Mouse (Mus musculus) frontal cortex, postnatal 25 days (tissue): ENCODE measurements around the gene Npvf.
A peak's percentile ranks its signal among the peaks of the same experiment; 100 is the strongest.

Source experiments
- DNase-seq, 2 experiments: peaks; one replicate each; pipeline ENCODE4 v3.0.0; 2022; ENCODE audit warnings: low spot score in 2 of 2

Gene Npvf

DNA sequence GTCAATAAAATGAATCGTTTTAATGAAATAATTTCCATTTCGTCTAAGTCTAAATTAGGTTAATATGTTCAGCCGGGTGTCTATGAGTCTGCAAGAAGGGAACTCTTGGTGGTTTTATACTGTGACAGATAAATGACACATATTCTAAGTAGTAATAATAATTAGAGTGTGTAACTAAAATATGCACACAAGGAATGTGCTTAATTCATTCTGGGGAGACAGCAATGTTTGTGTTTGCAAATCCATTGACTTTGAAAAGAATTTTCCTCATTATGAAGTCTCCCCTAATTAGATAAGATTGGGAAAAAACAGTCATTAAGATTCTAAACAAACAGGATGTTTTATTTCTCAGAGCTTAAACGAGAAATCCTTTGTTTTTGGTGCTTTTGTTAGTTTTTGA is at the start of gene Npvf:
Gene Npvf (minus strand): TSS at position 84 of the 400 bp plus-strand sequence.
- DNase-seq = no peak

DNA sequence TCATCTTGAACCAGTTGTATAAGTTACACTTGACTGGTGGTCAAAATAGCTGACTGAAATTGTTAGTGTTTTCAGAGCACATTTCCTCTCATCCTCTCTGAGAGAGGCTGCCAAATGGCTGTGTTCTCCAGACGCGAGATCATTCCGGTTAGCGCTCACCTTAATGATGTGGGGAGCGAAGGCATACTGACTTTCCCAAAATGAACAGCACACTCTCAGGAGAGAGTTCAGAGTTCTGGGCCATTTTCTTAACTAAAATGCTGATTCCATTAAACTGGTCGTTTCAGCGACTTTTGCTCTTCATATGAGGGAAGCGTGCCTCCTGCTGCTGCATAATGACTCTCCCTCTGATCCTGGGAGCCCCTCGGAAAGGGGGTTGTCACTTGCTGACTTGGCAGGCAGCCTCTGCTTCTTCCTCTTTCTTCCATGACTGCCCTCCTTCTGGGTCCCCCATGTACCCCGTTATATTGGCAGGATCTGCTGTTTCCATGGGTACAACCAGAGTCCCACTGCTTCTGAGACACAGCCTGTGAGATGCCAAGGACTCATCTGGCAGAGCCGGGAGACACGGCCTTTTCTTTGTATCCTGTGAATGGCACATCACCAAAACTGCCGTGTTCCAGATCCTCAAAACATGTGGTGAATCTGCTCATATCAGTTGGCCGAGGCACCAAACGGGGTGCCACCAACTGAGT is 35.0 kb upstream of the Npvf start:
- DNase-seq = no peak

DNA sequence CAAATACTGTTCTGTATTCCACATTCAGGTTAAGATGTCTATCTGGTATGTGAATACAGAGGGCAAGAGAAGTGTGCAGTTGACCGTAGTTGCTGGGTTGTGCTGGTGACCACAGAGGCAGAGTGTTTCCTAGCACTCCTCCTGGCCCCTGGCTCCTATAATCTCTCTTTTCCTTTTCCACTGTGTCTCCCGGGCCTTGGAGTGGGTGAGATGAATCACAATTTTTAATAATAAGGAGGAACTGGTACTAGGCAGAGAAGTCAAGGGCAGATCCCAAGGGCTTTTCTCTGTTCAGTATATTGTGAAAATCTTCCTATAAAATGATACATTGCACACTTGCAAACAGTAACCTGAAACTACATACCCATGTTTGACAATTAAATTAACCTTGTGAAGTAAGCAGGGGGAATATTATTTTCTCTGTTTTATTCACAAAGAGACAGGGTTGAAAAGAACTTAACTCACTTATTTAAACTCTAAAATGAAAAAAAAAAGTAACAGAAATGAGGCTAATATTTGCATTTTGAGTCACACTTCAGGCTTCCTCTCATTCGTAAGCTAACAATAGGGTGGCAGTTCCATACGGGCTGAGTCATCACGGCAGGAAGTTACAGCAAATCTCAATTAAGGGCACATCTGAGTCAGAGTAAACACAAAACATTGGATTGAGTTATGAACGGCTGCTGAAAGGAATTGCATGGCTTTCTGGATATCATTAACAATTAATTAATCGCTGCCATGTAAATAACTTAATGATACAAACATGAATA is 30.6 kb upstream of the Npvf start:
- no peak for DNase-seq

DNA sequence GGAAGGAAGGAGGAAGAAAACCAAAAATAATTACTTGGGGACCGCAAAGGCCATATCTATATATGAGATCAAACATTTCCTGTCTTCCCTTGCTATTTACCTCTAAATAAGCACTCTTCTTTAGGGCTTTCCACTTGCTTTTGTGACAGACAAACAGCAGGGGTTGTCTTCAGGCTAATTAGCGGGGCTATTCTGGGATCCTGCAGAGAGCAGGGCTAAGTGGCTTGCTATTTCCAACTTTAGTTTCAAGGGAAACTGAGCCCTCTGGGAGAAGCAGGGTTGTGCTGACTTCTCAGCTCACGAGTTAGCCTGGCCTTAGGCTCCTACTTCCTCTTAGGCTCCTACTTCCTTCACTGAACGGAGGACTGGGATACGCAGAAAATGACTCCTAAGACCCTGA is 27.3 kb upstream of the Npvf start:
- DNase-seq = no peak

DNA sequence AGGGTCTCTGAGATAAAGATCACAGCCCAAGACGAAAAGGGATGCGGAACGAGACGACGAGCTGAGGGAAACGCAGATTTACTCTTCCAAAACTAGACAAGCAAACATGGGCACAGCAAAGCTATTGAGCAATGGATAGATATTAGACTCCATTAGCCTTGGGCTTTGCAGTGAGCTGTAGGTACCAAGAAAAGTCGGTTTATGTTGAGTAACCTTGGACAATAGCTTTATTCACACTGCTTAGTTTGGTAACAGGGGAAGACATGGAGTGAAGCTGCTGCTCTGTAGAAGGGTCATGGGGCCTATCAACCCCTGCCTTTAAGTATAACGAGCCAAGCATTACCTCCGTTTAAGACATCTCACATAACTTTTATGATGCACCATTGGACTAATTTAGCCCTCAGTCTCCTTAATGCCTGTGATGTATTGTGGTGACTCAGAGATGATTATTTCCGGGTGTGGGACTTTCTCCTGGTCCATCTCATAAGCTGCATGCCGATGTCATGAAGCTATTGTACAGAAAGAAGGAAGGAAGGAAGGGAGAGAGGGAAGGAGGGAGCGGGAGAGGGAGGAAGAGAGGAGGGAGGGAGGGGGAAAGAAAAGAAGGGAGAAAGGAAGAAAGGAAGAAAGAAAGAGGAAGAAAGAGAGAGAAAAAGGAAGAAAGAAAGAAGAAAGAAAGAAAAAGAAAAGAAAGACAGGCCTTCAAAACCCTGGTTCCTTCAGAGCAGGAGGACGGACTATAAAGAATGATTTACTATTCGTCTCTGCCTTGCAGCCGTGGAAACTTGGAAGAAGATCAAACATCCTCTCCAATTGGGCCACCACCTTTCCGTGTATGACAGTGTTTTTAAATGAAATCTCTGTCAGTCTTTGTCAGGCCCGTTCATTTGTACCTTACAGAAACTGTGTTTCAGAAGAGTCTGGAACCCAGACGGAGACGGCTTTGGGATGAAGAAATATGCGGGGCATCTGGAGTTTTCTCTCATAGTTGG is 26.3 kb upstream of the Npvf start:
- no peak for DNase-seq

DNA sequence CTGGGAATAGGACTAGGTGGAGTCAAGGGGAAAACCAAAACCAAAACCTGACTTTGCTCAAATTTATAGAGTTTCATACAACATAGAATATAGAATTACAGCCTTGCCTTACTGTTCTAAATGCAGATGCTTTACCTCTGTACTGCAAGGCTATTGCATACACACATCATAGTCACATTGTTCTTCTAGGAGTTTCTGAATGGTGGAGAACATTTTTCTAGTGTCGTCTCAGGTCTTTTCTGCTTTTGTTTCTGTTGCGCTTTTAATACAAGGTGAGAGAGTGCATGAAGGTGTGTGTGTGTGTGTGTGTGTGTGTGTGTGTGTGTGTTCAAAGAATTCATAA is 25.2 kb upstream of the Npvf start:
- no peak for DNase-seq

DNA sequence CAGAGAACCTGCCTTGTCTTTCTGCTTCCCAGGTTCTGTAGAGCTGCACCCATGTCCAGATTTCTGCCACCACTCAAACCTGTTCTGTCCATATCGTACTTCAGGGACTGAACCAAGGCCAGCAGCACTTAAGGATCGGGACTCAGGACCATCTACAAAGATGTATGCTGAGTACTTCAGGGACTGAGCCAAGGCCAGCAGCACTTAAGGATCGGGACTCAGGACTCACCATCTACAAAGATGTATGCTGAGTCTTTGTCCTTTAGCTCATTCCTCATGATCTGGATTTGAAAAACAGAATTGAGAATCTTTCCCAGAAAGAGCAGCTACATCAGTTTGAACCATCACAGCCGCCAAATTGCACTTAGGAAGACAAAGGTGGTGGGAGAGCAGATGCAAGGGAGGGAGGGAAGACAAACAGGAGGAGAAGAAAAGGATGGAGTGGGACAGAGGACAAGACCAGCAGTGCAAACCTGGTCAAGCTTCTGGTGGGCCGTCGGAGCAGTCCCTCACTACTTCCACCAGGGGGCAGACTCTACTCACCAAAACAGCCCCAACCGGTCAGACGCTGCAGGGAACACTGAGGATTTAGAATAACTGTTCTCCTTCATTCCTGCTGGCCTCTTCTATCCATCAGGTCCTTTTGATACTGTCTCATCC is 24.7 kb upstream of the Npvf start:
- peak; percentile 50 to 69 for DNase-seq

DNA sequence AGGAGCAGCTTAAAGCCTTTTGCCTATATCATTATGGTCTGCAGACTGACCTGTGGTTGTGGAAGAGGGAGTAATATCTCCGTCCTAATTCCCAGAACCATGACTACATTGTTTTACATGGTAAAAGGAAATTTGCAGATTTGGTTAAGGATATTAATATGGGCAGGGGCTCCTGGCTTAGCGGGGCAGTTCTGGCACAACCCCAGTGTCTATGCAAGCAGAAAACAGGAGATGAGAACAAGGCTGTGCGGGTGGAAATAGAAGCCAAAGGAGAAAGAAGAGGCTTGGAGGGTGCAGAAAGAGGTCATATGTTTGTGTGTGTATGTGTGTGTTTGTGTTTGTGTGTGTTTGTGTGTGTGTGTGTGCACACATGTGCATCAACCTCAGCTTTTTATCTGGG is 17.0 kb upstream of the Npvf start:
- DNase-seq = no peak

DNA sequence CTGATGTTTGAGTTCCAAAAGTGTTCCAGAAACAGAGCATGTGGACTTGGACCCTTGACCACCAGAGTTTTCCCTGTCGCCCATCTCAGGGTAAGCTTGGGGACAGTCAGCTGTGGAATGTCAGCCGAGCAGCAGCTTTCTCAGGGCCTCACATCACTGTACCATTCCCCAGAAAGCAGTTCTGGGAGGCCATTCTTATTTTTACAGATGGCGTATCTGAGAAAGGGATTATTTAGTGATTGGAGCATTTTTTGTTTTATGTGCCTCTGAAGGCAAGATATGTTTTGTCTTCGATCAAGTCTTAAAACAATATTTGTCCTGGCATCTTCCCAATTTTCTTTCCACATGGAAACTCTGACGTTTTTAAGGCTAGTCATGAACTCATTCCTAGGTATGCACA is 12.7 kb upstream of the Npvf start:
- DNase-seq = no peak

DNA sequence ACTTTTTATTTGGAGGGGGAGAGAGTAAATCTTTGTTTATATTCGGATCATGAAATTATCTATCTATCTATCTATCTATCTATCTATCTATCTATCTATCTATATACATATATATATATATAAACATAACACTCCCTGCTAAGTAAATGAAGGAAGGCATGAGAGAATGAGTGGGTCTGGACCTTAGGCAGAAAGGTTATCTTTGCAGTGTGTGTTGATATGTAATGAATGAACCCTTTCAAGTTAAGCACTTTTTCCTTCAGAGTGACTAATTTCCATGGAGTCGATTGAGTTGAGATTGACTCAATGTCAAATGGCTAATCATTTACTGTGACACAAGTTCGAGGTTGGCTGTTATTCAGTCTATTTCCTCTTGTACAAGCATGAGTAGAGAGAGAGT is 10.8 kb upstream of the Npvf start:
- DNase-seq = no peak

DNA sequence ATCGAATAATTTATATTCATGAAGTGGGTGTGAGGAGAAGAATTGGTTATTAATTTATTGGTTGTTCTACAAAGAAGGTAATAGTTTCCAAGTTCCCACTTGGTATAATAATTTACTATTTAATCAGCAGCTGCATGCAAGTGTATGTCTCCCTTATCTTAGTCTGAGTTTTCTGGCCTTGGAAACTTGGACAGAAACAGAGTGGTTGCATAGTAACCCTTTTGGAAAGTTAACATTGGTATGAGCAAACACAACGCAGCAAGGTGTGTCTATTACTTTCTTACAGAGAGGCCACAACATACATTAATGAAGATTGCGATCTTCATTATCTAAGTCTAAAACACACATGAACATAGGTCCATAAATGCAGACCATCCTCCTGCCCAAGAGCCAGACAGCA is 10.0 kb upstream of the Npvf start:
- no peak for DNase-seq

DNA sequence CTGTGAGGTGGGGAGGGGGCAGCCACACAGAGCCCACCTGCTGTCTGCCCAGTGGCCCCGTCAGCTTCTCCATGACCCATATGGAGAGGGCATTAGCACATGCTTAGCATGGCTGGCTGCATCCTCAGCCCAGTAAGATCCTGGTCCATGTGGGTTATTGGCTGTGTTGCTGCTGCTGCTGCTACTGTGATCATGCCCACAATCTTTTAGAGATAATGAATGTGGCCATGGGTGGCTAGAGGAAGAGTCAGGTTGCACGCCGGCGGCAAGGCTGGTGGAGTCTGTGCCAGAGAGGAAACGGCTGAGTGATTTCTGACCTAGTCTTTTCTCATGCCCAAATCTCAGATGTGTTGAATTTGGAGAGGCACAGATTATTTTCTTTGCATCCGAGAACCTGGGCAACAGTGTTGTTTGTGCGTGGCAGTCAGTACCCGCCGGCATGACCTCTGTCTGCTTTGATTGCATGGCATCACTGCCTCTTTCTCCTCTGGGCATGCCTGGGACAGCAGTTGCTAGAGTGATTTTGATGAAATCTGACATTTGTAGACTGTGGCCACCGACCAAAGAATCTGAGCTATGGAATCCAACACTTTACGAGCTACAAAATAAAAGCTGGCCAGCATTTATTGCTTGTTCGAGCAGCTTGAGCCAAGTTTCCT is 8.8 kb upstream of the Npvf start:
- no peak for DNase-seq

DNA sequence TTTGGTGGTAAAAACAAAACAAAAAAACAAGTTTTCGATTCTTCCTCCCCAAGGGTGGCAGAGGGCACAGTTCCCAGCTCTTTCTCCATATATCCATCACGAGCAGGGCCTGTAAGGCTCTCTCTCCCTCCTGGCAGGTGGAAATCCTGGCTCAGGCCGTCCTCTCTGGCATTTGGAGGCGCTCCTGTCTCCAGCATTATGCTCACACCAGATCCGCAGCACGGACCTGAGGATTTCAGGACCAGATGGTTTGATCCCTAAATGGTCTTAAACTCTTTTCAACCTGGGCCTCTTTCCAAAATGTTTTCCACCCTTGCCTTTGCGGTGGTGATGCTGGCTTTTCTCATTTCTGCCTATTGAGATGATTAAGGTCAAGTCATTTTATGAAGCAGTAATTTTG is 7.5 kb upstream of the Npvf start:
- DNase-seq = no peak

DNA sequence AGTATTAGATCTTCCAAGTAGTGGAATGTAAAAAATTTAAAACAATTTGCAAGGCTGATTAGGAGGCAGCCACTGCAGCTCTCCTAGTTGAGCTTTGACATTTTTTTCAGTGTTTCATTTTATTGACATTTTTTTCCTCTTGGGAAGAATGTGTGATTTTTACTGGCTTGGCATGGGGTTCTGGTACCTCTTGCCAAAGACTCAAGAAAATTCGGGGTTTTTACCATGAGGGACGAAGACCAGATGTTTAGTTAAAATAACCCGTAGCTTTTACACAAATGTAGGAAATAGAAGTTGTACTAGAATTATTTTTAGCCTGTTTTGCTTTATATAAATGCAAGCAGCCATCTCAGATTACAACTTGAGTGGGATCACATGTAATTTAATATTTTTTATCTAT is 4.2 kb upstream of the Npvf start:
- no peak for DNase-seq

DNA sequence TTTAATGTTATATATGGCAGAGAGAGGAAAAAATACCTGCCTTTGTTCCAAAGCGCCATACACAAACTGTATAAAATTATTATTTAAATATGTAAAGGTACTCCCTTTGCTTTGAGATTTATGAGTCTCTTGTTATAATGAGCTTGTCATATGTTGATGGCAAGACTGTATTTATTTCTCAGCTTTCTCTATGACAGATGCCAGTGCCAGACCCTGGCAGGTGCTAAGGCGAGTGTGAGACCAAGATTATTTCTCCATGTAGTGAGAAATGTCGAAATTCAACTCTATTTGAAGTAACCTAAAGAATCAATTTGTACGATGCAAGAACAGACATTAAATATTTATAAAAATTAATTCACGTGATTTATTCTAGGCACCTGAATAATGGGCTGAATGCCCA is 3.8 kb upstream of the Npvf start:
- DNase-seq = no peak

DNA sequence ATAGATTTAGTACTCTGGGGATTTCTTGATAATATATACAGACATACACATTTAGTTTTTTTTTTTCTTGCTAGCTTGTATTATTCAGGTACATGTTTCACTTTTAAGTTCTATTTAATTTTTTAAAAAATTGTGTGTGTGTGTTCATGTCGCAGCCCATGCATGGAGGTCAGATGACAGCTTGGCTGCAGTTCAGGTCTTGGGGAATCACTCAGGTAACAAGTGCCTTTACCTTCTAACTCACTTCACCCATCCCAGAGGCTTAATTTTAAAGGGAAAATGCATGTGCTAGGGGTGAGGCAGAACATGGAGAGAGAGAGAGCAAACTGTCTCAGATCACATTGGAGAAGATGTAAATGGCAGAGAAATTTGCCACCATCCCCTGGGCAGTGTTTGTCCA is 2.2 kb upstream of the Npvf start:
- DNase-seq = no peak

DNA sequence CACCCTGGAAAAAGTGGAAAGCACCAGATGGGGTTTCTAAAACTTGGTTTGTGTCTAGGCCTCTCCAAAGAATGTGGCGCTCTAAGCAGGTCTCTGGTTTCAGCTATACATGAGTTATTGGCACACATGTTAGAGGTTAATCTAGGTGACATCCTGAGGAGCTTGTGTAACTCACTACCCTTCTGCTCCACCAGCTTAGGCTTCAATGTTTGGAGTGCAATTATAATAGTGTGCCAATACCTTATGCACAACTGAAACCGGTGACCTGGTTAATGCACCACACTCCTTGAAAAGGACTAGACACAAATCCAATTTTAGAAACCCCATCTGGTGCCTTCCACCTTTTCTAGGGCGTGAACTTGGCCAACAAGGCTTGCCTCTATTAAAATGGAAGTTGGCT is 1.7 kb upstream of the Npvf start:
- DNase-seq = no peak

DNA sequence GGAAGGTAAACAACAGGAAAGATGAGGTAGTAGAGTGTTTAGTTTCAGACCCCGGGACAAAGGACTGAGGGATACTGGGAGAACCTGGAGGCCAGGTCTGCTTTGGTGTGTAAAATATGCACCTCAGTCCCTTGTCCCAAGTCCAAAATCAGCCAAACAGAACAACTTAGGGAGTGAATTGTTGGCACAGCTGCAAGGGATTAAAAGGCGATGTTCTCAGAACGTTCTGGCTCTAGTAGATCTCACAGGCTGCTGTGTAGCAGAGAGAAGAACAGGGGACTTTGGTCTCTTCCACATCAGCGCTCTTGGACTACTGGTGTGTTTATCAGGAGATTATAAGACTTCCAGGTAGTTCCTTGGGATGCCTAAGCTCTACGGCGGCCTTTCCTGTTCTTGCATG is 6.6 kb downstream of the Npvf start:
- DNase-seq = no peak

DNA sequence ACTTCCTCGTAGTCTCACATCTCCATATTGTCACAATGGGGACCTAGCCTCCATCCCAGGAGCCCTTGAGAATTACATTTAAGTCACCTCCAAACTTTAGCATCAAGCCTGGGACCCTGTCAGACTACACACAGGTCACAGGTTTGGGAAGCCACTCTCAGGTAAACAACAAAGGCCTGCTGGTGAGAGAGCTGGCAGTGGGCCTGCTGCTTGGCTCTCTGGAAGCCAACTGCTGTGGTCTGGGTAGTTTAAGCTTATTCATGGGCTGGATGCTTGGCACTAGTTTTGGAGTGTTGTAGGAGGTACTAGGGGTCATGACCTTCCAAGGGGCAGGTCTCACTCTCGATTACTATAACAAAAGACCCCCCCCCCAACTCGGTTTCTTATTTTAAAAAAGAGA is 7.6 kb downstream of the Npvf start:
- no peak for DNase-seq

DNA sequence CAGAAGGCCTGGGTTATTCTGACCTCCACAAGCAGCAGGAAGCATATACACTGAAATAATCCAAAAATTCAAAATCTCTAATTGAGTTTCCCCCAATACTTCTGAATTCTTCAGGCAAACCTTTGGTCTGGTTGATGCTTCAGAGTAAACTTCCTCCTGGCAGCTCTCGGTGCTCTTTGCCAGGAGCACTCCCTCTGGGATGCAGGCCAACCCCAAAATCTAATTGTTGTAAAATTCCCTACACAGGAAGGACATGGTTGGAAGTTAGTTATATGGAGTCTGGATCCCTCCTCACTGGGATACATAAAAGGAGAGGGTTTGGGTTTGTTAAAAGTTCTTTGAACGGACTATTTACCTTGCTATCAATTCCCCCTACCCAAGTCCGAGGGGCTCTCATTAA is 9.5 kb downstream of the Npvf start:
- DNase-seq = no peak

DNA sequence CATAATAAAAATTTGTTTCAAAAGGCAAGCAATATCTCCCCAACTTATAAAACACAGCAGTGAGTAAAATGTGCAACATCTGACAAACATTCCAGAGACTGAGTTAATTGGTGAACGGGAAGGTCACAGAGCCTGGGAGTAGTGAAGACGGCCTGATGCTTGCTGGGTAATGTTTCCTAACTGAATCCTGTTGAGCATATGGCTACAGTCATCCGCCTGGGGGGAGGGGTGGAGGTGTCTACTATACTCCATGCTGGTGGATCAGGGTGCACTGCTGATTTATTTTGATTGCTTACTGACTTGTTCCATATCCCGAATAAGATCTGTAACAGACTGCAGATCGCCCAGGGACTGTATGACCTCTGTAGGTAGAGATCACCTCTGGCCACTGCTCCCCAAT is 12.3 kb downstream of the Npvf start:
- DNase-seq = no peak

DNA sequence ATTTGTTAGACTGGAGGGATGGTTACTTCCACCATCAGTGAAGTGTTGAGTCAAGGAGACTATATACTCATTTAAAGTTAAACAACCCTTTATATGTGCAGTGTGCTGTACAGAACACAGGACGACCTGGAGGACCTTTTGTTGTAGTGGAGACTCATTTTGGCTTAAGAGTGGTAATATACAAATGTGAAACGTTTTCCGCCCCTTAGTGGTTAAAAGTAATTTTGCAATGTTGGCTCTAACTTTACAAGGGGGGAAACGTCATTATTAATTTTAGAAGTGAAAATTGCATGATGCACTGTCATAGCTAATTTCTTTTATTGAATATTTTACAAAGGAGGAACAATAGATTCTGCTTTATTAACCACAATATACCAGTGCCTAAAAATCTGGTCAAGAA is 13.9 kb downstream of the Npvf start:
- DNase-seq = no peak
